Mouse (Mus musculus) lung, postnatal 0 days (tissue): ENCODE data around the gene Lrrk1. TPM values are rescaled to one million over a fixed set of nuclear protein-coding genes. Genes with fewer than 3 reads are reported as not detected.

ENCODE experiments used
- ATAC-seq: fragments of 200-750 bp; cut with Nextera tagmentation; 2 replicates; pipeline ENCODE4 v1.8.0; 2017; ENCODE audit warnings: moderate library complexity
- DNase-seq: peaks from one replicate; pipeline ENCODE4 v3.0.0-alpha.2; 2016; ENCODE audit warnings: low spot score
- H3K27ac ChIP-seq: fragments of 300-500 bp; sonication (generic); 2 replicates; pipeline ENCODE4 v1.5.1; 2014; ENCODE audit warnings: antibody characterized with exemption, mild to moderate bottlenecking, low read length, mixed read lengths
- H3K27me3 ChIP-seq: fragments of 300-500 bp; sonication (generic); replicated peaks from 2 replicates; pipeline ENCODE4 v1.6.1; 2014; ENCODE audit warnings: low read length, mixed read lengths; ENCODE audit not compliant: insufficient read depth
- H3K36me3 ChIP-seq: fragments of 300-500 bp; sonication (generic); 2 replicates; pipeline ENCODE4 v1.6.1; 2014; ENCODE audit warnings: low read length, mixed read lengths; ENCODE audit not compliant: insufficient read depth
- H3K4me1 ChIP-seq: fragments of 300-500 bp; sonication (generic); 2 replicates; pipeline ENCODE4 v1.6.1; 2014; ENCODE audit warnings: antibody characterized with exemption, low read depth, low read length, mixed read lengths; ENCODE audit not compliant: insufficient read depth
- H3K4me2 ChIP-seq: fragments of 300-500 bp; sonication (generic); replicated peaks from 2 replicates; pipeline ENCODE4 v1.6.1; 2014; ENCODE audit warnings: low read depth, mild to moderate bottlenecking, low read length, moderate library complexity, mixed read lengths
- H3K4me3 ChIP-seq: fragments of 300-500 bp; sonication (generic); 2 replicates; pipeline ENCODE4 v1.5.1; 2014; ENCODE audit warnings: low read depth, low read length
- H3K9ac ChIP-seq: fragments of 300-500 bp; sonication (generic); replicated peaks from 2 replicates; pipeline ENCODE4 v1.6.1; 2014; ENCODE audit warnings: low read depth, mild to moderate bottlenecking
- H3K9me3 ChIP-seq: fragments of 300-500 bp; sonication (generic); 2 replicates; pipeline ENCODE4 v1.6.1; 2016; ENCODE audit warnings: low read length, mixed read lengths
- CTCF ChIP-seq: IDR thresholded peaks from 2 replicates; pipeline ENCODE4 v1.5.1; 2016; ENCODE audit warnings: antibody characterized with exemption, mild to moderate bottlenecking
- EP300 ChIP-seq: IDR thresholded peaks from 2 replicates; pipeline ENCODE4 v1.6.1; 2016; ENCODE audit warnings: antibody characterized with exemption, mild to moderate bottlenecking, control low read depth
- WGBS: fragments of 180-500 bp; shearing (Covaris S2); extraction: QIAGEN DNeasy Blood & Tissue Kit; methylation state at CpG from one replicate; pipeline ENCODE4 v1.1.7; 2014; 5-methylcytosine and 5-hydroxymethylcytosine counted together
- polyA plus RNA-seq: library from polyadenylated mRNA; unstranded; fragments of >200 nt; fragmentation: Nextera tagmentation; extraction: Ambion mirVana; gene quantifications from 2 replicates; pipeline ENCODE4 v1.2.1, GENCODE M21; 2015

The Lrrk1 gene
- polyA plus RNA-seq, 1 experiment from 2014 or later = 20.5 TPM

GRCm38 (mm10) chr7:66185370-66185769 lies 202.8 kb downstream of the Lrrk1 start:
- no peak overlapping the region for H3K9ac ChIP-seq

GRCm38 (mm10) chr7:66184026-66184425 lies 204.1 kb downstream of the Lrrk1 start:
- Histone ChIP-seq H3K4me3 (no peak overlapping the region), H3K9me3 (no peaks in the 10 kb centered on the region), H3K27me3 (no peaks in the 10 kb centered on the region), H3K9ac (no peak overlapping the region), H3K4me1 (no peaks in the 10 kb centered on the region; the same call in 1 of the 2 replicates), H3K27ac (no peak overlapping the region), H3K36me3 (no peaks in the 10 kb centered on the region), H3K4me2 (no peak overlapping the region)
- TF ChIP-seq EP300 (no peak), CTCF (no peak)
- ATAC-seq = no peak
- no peak for DNase-seq
- WGBS = 62% methylated on average over 4 of the region's 4 CpGs

More at GRCm38 (mm10) chr7:66185370-66185769, 202.8 kb downstream of the Lrrk1 start:
- no peak for TF ChIP-seq EP300
- TF ChIP-seq CTCF = no peak
- DNase-seq = no peak
- Histone ChIP-seq H3K36me3 (no peaks in the 10 kb centered on the region), H3K9me3 (no peaks in the 10 kb centered on the region), H3K4me3 (no peak overlapping the region), H3K27ac (no peak overlapping the region), H3K27me3 (no peaks in the 10 kb centered on the region), H3K4me2 (no peak overlapping the region), H3K4me1 (no peaks in the 10 kb centered on the region)
- 85% methylated on average over 5 of the region's 5 CpGs for WGBS
- ATAC-seq = no peak

GRCm38 (mm10) chr7:66183404-66183803 lies 204.7 kb downstream of the Lrrk1 start:
- Histone ChIP-seq H3K36me3 (no peaks in the 10 kb centered on the region), H3K9ac (no peak overlapping the region), H3K27ac (no peak overlapping the region), H3K9me3 (no peaks in the 10 kb centered on the region), H3K27me3 (no peaks in the 10 kb centered on the region), H3K4me3 (no peak overlapping the region), H3K4me2 (no peak overlapping the region), H3K4me1 (peaks cover 4% of the 10 kb centered on the region; the same call in 1 of the 2 replicates)
- ATAC-seq (peak; percentile 58), DNase-seq (peak; percentile 65)
- no peak for TF ChIP-seq EP300
- no peak for TF ChIP-seq CTCF
- 44% methylated on average over 8 of the region's 8 CpGs for WGBS

GRCm38 (mm10) chr7:66182075-66182715 lies 206.0 kb downstream of the Lrrk1 start:
- ATAC-seq = no peak
- DNase-seq = no peak
- TF ChIP-seq EP300 (no peak), CTCF (peak; percentile 31; the same call in 1 of the 2 replicates)
- no peaks in the 10 kb centered on the region for H3K36me3 ChIP-seq
- H3K4me3 ChIP-seq = no peak overlapping the region
- no peak overlapping the region for H3K27ac ChIP-seq
- H3K9ac ChIP-seq = no peak overlapping the region
- H3K9me3 ChIP-seq = no peaks in the 10 kb centered on the region
- H3K27me3 ChIP-seq = no peaks in the 10 kb centered on the region
- peaks cover 4% of the 10 kb centered on the region; the same call in 1 of the 2 replicates for H3K4me1 ChIP-seq
- no peak overlapping the region for H3K4me2 ChIP-seq
- WGBS = 79% methylated on average over 7 of the region's 7 CpGs

GRCm38 (mm10) chr7:66180711-66181365 lies 207.3 kb downstream of the Lrrk1 start:
- Histone ChIP-seq H3K9me3 (no peaks in the 10 kb centered on the region), H3K4me1 (peaks cover 4% of the 10 kb centered on the region; the same call in 1 of the 2 replicates), H3K4me2 (no peak overlapping the region), H3K27me3 (no peaks in the 10 kb centered on the region), H3K27ac (no peak overlapping the region), H3K36me3 (no peaks in the 10 kb centered on the region), H3K9ac (no peak overlapping the region), H3K4me3 (no peak overlapping the region)
- peak; percentile 62 for DNase-seq
- ATAC-seq = peak; percentile 53
- 72% methylated on average over 10 of the region's 10 CpGs for WGBS
- TF ChIP-seq CTCF (no peak), EP300 (no peak)

- WGBS = 61% methylated on average over 3 of the region's 3 CpGs
- no peak for TF ChIP-seq CTCF
- TF ChIP-seq EP300 = no peak
- no peaks in the 10 kb centered on the region for H3K9me3 ChIP-seq
- no peaks in the 10 kb centered on the region for H3K27me3 ChIP-seq
- ATAC-seq (no peak), DNase-seq (no peak)
- H3K4me1 ChIP-seq = peaks cover 4% of the 10 kb centered on the region; the same call in 1 of the 2 replicates
- no peaks in the 10 kb centered on the region for H3K36me3 ChIP-seq
- H3K27ac ChIP-seq = no peak overlapping the region
- H3K4me3 ChIP-seq = no peak overlapping the region
- no peak overlapping the region for H3K4me2 ChIP-seq
- H3K9ac ChIP-seq = no peak overlapping the region
Observed at GRCm38 (mm10) chr7:66180260-66180659, 207.9 kb downstream of the Lrrk1 start.
